Mouse (Mus musculus): Measurements from ENCODE around the gene Tspear. TPM values are rescaled to one million over a fixed set of nuclear protein-coding genes. Genes with fewer than 3 reads are reported as not detected.
A peak's percentile ranks its signal among the peaks of the same experiment; 100 is the strongest.
"Not testable (repeated sequence)": the region's sequence is repeated elsewhere in the genome, so short reads cannot be mapped to it uniquely, and the experiment has no call there.

Tspear gene
- polyA plus RNA-seq, 1 experiment from 2014 or later: 0.38 TPM

DNA sequence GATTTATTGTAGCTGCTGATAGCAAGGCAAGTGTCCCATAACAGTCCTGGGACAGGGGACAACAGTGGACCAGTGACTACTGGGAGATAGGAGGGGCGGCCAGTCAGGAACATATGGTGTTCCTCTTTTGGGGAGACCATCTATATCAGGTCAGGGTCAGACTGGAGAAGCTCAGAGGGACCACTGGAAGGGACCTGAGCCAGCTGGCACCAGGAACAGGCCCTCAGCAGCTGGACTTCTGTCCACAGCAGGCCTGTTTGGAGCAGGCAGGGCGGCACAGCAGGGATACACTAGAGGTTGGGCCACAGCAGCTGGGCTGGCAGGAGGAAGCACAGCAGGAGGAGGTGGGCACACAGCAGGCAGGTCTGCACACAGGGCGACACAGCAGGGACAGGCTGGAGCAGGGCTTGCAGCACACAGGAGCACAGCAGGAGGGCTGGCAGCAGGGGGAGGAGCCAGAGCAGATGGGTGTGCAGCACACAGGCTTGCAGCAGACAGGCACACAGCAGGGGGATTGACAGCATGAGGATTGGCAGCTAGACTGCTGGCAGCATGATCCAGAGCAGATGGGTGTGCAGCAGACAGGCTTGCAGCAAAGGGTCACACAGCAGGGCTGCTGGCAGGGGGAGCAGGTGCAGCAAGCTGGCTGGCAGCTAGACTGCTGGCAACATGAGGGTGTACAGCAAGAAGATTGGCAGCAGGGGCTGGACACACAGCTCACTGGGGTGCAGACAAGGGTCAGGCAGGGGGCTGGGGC, 112.0 kb downstream of the Tspear start:
- H3K27ac ChIP-seq (ENCODE audit: low read length); H3K9ac ChIP-seq (ENCODE audit: low read length); H3K9me3 ChIP-seq (ENCODE audit: control insufficient read depth, low read length); H3K4me3 ChIP-seq (ENCODE audit: low read length); ATAC-seq (ENCODE audit: low read depth); H3K27me3 ChIP-seq (ENCODE audit: control insufficient read depth, insufficient read depth, low read depth, low read length); H3K36me3 ChIP-seq (ENCODE audit: control insufficient read depth, insufficient read depth, low read length); H3K4me2 ChIP-seq (ENCODE audit: low read depth, low read length); H3K4me1 ChIP-seq (replicated peaks; ENCODE audit: control insufficient read depth, insufficient read depth, low read length): not testable (repeated sequence)
- 34% methylated on average over 3 of the region's 3 CpGs for WGBS

DNA sequence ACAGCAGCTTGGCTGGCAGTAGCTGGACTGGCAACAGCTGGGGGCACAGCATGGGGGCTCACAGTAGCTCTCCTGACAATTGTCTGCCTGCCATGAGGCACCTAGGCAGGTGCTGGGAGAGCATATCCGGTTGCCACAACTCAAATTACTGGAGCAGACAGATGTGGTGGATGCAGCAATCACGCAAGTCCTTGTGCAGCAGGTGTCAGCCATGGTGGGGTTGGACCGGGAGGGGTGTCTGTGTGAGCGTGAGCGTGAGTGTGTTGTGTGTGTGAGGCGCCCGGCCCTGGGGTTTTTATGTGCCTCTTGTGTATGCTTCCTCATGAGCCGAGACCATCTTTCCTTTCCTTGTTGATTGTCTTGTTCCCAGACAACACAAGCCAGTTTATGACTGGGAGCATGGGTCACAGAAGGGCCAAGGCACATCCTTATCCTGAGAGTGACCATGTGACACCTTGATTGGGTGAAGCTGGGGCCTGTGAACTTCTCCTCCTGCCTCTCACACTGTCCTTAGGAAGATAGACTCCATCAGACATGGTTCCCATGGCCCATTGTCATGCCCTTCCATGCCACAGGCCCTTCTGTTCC, 112.6 kb downstream of the Tspear start, which contains the start of gene Gm19668:
TSS of gene Gm19668 (minus strand) at position 213 of the 588 bp plus-strand sequence.
- Histone ChIP-seq H3K4me2 (ENCODE audit: low read depth, low read length) (no peak within 1 kb of the TSS), H3K4me3 (ENCODE audit: low read length) (no peak within 1 kb of the TSS), H3K36me3 (ENCODE audit: control insufficient read depth, insufficient read depth, low read length) (no peaks in the 10 kb centered on the region), H3K9me3 (ENCODE audit: control insufficient read depth, low read length) (no peaks in the 10 kb centered on the region), H3K27me3 (ENCODE audit: control insufficient read depth, insufficient read depth, low read depth, low read length) (no peaks in the 10 kb centered on the region), H3K4me1 (replicated peaks; ENCODE audit: control insufficient read depth, insufficient read depth, low read length) (no peaks in the 10 kb centered on the region), H3K9ac (ENCODE audit: low read length) (no peak within 1 kb of the TSS), H3K27ac (ENCODE audit: low read length) (no peak within 1 kb of the TSS)
- 56% methylated on average over 8 of the region's 8 CpGs for WGBS
- no peak for ATAC-seq (ENCODE audit: low read depth)

DNA sequence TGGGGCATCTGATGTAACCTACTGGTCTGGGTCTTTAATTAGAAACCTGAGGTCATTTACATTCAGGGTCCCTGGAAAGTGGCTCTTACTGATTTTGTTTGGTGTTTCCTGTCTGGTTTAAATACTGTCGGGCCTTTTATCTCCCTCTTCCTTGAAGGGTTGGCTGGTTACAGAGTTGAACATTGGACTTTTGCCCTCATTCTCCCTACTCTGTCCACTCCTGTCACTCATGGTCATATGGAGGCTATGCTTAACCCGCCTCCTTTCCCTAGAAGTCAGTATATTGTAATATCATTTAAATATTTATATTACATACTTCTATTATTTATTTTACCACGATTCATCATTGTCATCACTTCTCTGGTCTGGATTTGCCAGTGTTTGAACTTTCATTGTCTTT, 117.7 kb downstream of the Tspear start:
- Histone ChIP-seq H3K27ac (ENCODE audit: low read length) (no peak overlapping the region), H3K4me2 (ENCODE audit: low read depth, low read length) (no peak overlapping the region), H3K9ac (ENCODE audit: low read length) (no peak overlapping the region), H3K36me3 (ENCODE audit: control insufficient read depth, insufficient read depth, low read length) (no peaks in the 10 kb centered on the region), H3K9me3 (ENCODE audit: control insufficient read depth, low read length) (no peaks in the 10 kb centered on the region), H3K4me3 (ENCODE audit: low read length) (no peak overlapping the region), H3K27me3 (ENCODE audit: control insufficient read depth, insufficient read depth, low read depth, low read length) (no peaks in the 10 kb centered on the region), H3K4me1 (replicated peaks; ENCODE audit: control insufficient read depth, insufficient read depth, low read length) (no peaks in the 10 kb centered on the region)
- 33% methylated on average over 3 of the region's 3 CpGs for WGBS
- peak; percentile 59 for ATAC-seq (ENCODE audit: low read depth)

DNA sequence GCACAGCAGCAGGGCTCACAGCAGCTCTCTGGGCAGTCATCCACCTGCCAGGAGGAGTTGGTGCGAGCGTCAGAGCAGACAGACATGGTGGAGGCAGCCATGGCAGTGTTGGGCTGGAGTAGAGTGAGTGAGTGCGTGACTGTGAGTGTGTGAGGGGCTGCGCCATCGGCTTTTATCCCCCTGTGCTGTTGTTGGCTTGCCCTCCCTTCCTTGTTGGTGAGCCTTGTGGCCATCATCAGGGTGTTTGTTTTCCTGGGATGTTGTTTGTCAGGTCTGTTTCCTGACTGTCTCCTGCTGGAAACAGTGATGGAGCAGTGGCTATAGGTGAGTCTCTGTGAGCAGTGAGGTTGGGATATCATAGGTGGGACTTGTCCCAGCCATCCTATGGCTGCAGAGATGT, 125.4 kb downstream of the Tspear start, which contains the start of gene Gm9507:
TSS of gene Gm9507 (minus strand) at position 101 of the 400 bp plus-strand sequence.
- Histone ChIP-seq H3K27me3 (ENCODE audit: control insufficient read depth, insufficient read depth, low read depth, low read length) (no peaks in the 10 kb centered on the region), H3K9ac (ENCODE audit: low read length) (no peak within 1 kb of the TSS), H3K4me1 (replicated peaks; ENCODE audit: control insufficient read depth, insufficient read depth, low read length) (no peaks in the 10 kb centered on the region), H3K9me3 (ENCODE audit: control insufficient read depth, low read length) (no peaks in the 10 kb centered on the region; the same call in 1 of the 2 replicates), H3K27ac (ENCODE audit: low read length) (no peak within 1 kb of the TSS), H3K36me3 (ENCODE audit: control insufficient read depth, insufficient read depth, low read length) (no peaks in the 10 kb centered on the region), H3K4me3 (ENCODE audit: low read length) (no peak within 1 kb of the TSS), H3K4me2 (ENCODE audit: low read depth, low read length) (no peak within 1 kb of the TSS)
- no peak for ATAC-seq (ENCODE audit: low read depth)
- WGBS: 34% methylated on average over 4 of the region's 5 CpGs

DNA sequence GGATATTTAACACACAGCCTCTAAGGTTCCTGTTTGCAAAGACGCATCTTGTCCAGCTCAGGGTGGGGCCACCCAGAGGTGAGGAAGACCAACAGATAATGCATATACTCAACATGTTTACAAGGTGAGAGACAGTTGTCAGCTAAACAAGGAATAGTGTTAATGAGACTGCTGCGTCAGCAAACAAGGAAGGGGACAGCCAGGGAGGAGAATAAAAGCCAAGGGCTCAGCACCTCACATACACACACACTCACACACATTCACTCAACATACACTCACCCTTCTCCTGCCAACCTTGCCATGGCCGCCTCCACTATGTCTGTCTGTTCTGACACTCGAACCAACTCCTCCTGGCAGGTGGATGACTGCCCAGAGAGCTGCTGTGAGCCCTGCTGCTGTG, 128.0 kb downstream of the Tspear start, which contains the start of gene Gm2696:
TSS of gene Gm2696 (plus strand) at position 301 of the 400 bp plus-strand sequence.
- no peak for ATAC-seq (ENCODE audit: low read depth)
- WGBS: 12% methylated on average over 4 of the region's 4 CpGs
- Histone ChIP-seq H3K27ac (ENCODE audit: low read length) (no peak within 1 kb of the TSS), H3K4me3 (ENCODE audit: low read length) (no peak within 1 kb of the TSS), H3K27me3 (ENCODE audit: control insufficient read depth, insufficient read depth, low read depth, low read length) (no peaks in the 10 kb centered on the region), H3K9me3 (ENCODE audit: control insufficient read depth, low read length) (no peaks in the 10 kb centered on the region; the same call in 1 of the 2 replicates), H3K36me3 (ENCODE audit: control insufficient read depth, insufficient read depth, low read length) (no peaks in the 10 kb centered on the region), H3K4me1 (replicated peaks; ENCODE audit: control insufficient read depth, insufficient read depth, low read length) (no peaks in the 10 kb centered on the region), H3K4me2 (ENCODE audit: low read depth, low read length) (no peak within 1 kb of the TSS), H3K9ac (ENCODE audit: low read length) (no peak within 1 kb of the TSS)

DNA sequence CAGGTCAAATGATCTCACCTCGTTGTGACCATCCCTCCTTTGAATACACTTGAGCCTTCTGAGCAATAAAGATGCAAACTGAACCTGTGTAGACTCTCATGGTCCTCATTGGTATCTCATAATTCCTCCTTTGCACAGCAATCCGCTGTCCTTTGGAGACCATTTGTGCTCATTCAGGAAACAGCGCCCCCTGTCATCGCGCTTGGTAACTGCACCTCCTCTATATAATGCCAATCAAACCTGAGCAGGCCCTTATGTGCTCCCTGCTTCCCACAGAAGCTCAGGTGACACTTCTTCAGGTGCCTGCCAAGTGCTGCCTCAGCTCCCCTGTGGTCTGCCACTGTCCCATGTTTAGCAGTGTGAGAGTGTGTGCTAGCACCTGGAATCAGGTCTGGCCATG, 129.1 kb downstream of the Tspear start:
- Histone ChIP-seq H3K4me3 (ENCODE audit: low read length) (no peak overlapping the region), H3K4me2 (ENCODE audit: low read depth, low read length) (no peak overlapping the region), H3K9me3 (ENCODE audit: control insufficient read depth, low read length) (no peaks in the 10 kb centered on the region), H3K9ac (ENCODE audit: low read length) (no peak overlapping the region), H3K27ac (ENCODE audit: low read length) (no peak overlapping the region), H3K27me3 (ENCODE audit: control insufficient read depth, insufficient read depth, low read depth, low read length) (no peaks in the 10 kb centered on the region), H3K36me3 (ENCODE audit: control insufficient read depth, insufficient read depth, low read length) (no peaks in the 10 kb centered on the region), H3K4me1 (replicated peaks; ENCODE audit: control insufficient read depth, insufficient read depth, low read length) (no peaks in the 10 kb centered on the region)
- ATAC-seq (ENCODE audit: low read depth): no peak
- WGBS: 24% methylated on average over 5 of the region's 5 CpGs

DNA sequence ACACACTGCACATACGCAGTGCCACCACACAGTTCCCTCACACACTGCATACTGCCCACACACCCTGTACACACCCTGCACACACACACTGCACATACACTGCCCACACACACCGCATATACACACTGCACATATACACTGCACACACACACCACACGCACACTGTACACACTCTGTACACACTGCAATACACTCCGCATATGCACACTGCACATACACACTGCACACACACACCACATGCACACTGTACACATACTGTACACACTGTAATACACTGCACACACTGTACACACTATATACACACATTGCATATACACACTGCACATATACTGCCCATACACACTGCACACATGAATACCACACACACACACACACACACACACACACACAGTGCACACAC, 132.2 kb downstream of the Tspear start:
- Histone ChIP-seq H3K36me3 (ENCODE audit: control insufficient read depth, insufficient read depth, low read length) (no peaks in the 10 kb centered on the region), H3K27me3 (ENCODE audit: control insufficient read depth, insufficient read depth, low read depth, low read length) (no peaks in the 10 kb centered on the region), H3K27ac (ENCODE audit: low read length) (no peak overlapping the region), H3K4me2 (ENCODE audit: low read depth, low read length) (no peak overlapping the region), H3K9me3 (ENCODE audit: control insufficient read depth, low read length) (no peaks in the 10 kb centered on the region), H3K4me3 (ENCODE audit: low read length) (no peak overlapping the region), H3K9ac (ENCODE audit: low read length) (no peak overlapping the region), H3K4me1 (replicated peaks; ENCODE audit: control insufficient read depth, insufficient read depth, low read length) (no peaks in the 10 kb centered on the region)
- 96% methylated on average over 4 of the region's 4 CpGs for WGBS
- no peak for ATAC-seq (ENCODE audit: low read depth)

DNA sequence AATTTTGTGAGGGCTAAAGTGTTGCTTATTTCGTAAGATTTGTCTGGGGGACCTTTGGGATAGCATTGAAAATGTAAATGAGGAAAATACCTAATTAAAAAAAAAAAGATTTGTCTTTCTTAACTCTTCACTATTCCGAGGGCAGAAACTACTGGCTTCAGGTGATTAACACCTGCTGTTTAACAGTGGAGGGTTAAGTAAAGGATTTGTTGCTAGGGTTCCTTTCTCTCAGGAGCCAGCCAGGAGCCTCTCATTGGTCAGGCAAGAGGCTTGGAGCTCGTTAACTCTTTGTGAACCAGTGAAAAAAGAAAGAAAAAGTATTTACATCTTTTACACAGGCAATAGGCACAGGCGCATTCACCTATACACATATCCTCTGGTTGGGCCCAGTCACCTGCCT, 132.8 kb downstream of the Tspear start:
- 35% methylated on average over 4 of the region's 4 CpGs for WGBS
- no peaks in the 10 kb centered on the region for H3K27me3 ChIP-seq (ENCODE audit: control insufficient read depth, insufficient read depth, low read depth, low read length)
- H3K36me3 ChIP-seq (ENCODE audit: control insufficient read depth, insufficient read depth, low read length): no peaks in the 10 kb centered on the region
- no peak overlapping the region for H3K4me3 ChIP-seq (ENCODE audit: low read length)
- H3K27ac ChIP-seq (ENCODE audit: low read length): no peak overlapping the region
- no peak overlapping the region for H3K9ac ChIP-seq (ENCODE audit: low read length)
- no peaks in the 10 kb centered on the region for H3K4me1 ChIP-seq (replicated peaks; ENCODE audit: control insufficient read depth, insufficient read depth, low read length)
- no peaks in the 10 kb centered on the region for H3K9me3 ChIP-seq (ENCODE audit: control insufficient read depth, low read length)
- no peak for ATAC-seq (ENCODE audit: low read depth)
- no peak overlapping the region for H3K4me2 ChIP-seq (ENCODE audit: low read depth, low read length)

DNA sequence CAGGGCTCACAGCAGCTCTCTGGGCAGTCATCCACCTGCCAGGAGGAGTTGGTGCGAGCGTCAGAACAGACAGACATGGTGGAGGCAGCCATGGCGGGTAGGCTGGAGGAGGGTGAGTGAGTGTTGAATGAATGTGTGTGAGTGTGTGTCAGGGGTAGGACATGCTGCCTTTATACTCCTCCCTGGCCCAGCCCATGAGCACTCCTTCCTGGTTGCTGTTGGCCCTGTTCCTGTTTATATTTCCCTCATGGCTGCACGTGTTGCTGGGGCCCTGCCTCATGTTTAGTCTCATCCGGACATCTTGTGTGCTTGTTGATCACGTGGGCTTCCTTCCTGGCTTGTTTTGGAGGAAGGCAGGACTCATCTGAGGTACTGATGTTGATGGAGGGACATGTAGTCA, 140.6 kb downstream of the Tspear start, which contains the start of gene Krtap10-4:
TSS of gene Krtap10-4 (minus strand) at position 145 of the 400 bp plus-strand sequence.
- Histone ChIP-seq H3K9me3 (ENCODE audit: control insufficient read depth, low read length) (no peaks in the 10 kb centered on the region), H3K4me3 (ENCODE audit: low read length) (no peak within 1 kb of the TSS), H3K27me3 (ENCODE audit: control insufficient read depth, insufficient read depth, low read depth, low read length) (no peaks in the 10 kb centered on the region), H3K4me1 (replicated peaks; ENCODE audit: control insufficient read depth, insufficient read depth, low read length) (no peaks in the 10 kb centered on the region), H3K4me2 (ENCODE audit: low read depth, low read length) (no peak within 1 kb of the TSS), H3K27ac (ENCODE audit: low read length) (no peak within 1 kb of the TSS), H3K9ac (ENCODE audit: low read length) (no peak within 1 kb of the TSS), H3K36me3 (ENCODE audit: control insufficient read depth, insufficient read depth, low read length) (no peaks in the 10 kb centered on the region)
- 52% methylated on average over 6 of the region's 6 CpGs for WGBS
- ATAC-seq (ENCODE audit: low read depth): peak; percentile 47; the same call in 1 of the 2 replicates
